Mouse (Mus musculus): ENCODE results near the gene Rnf181. TPM values are rescaled to one million over a fixed set of nuclear protein-coding genes. Genes with fewer than 3 reads are reported as not detected.

The Rnf181 gene
- 10 to 100 TPM; 70.4 to 73.7 TPM for total RNA-seq (2021)
- long read RNA-seq, experiment 1, transcript Rnf181-201 (5 exons, 1,434 nt), result major isoform, 59 of 100 reads
- long read RNA-seq, experiment 1, partial matches to known transcripts, result 5 of 100 reads
- long read RNA-seq, experiment 1, other reads (novel, unspliced or antisense), result 34 of 100 reads
- long read RNA-seq, experiment 2, transcript Rnf181-201 (5 exons, 1,434 nt), result major isoform, 49 of 89 reads
- long read RNA-seq, experiment 2, partial matches to known transcripts, result 8 of 89 reads
- long read RNA-seq, experiment 2, other reads (novel, unspliced or antisense), result 27 of 89 reads

GRCm38 (mm10) chr6:72366844-72367443, at the start of gene Rnf181:
TSS of gene Rnf181 (minus strand) at chr6:72366956.
- intact Hi-C loops (cut with DNase I), result no loop called here

DNA sequence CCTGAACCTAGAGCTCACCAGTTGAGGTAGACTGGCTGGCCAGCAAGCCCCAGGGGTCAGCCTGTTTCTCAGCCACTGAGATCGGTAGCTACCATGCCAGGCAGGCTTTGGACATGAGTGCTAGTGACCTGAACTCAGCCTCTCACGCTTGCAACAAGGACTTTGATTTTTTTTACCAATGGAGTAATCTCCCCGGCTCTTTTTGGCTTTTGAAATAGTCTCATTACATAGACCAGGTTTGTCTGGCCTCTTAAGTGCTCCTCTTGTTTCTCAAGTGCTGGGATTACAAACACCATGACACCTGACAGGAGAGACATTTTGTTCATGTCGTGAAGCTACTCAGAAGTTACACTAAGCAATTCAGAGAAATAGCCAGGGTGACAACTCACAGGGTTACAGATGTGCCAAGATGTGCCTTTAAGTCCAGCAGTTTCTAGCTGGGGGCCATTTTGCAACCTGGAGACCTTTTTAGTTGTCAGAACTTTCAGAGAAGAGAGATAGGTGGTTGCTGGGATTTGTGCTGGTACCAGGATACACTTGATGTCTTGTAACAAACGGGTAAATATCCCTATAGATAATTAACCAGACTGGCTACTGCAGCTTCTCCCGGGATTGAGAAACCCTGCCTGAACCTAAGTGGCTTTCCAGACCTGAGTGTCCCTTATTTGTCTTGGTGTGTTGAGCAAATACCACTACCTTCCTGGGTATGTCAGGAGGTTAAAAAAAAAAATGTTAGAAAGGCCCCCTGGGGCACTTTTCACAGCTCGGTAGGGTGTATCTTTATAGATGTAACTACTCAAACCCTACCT, 49.4 kb upstream of the Rnf181 start:
- intact Hi-C loops (cut with DNase I), result no loop called here

More at GRCm38 (mm10) chr6:72366844-72367443, at the start of gene Rnf181:
- no peak for DNase-seq (ENCODE audit: low spot score in 2 of 2)

GRCm38 (mm10) chr6:72415181-72415580, 48.4 kb upstream of the Rnf181 start:
- intact Hi-C loops (cut with DNase I), result no loop called here

More for the DNA sequence above, 49.4 kb upstream of the Rnf181 start:
- DNase-seq (ENCODE audit: low spot score in 2 of 2), result no peak

GRCm38 (mm10) chr6:72414076-72414756, 47.5 kb upstream of the Rnf181 start, which contains the start of gene Ggcx:
TSS of gene Ggcx (plus strand) at chr6:72414308.
- intact Hi-C loops (cut with DNase I), result no loop called here
- DNase-seq (ENCODE audit: low spot score in 2 of 2), result peak; percentile 90 to 91

More at GRCm38 (mm10) chr6:72415181-72415580, 48.4 kb upstream of the Rnf181 start:
- DNase-seq (ENCODE audit: low spot score in 2 of 2), result no peak

DNA sequence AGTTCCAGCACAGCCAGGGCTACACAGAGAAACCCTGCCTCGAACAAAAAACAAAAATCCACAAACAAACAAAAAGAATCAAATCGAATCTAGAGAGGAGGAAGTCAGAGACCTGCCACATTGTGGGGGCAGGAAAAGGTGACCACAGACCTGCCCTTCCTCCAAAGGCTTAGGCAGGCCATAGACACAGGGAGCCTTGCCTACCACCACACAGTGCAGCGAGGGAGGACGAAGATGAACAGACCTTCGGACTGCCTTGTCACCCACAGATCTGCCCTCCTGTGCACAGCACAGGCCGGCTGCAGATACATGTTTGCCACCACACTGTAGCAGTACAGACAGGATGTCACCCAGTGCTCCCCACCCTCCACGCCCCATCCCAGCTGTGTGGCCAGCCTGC, 43.8 kb upstream of the Rnf181 start:
- intact Hi-C loops (cut with DNase I), result no loop called here
- DNase-seq (ENCODE audit: low spot score in 2 of 2), result no peak

DNA sequence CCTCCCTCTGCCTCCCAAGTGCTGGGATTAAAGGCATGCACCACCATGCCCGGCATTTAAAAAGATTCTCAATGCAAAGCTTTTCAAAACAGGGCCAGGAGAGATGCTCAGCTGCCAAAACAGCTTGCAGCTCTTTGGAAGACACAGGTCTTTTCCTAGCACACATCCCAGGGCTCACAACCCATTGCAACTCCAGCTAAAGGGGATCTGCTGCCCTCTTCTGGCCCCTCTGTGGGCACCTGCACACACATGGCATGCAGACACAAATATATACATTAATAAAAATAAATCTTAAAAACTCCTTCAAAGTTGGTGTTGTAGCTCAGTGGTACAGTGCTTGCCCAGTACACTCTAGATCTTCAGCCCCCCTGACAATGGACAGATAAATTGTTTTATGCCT, 43.2 kb upstream of the Rnf181 start:
- DNase-seq (ENCODE audit: low spot score in 2 of 2), result no peak
- intact Hi-C loops (cut with DNase I), result no loop called here

- intact Hi-C loops (cut with DNase I), result loop anchor here (5.0 kb wide), 2 partner anchors 47 to 222 kb away; no protein-coding TSS in a partner anchor
- peak; percentile 76 to 86 for DNase-seq (ENCODE audit: low spot score in 2 of 2)
Observed at GRCm38 (mm10) chr6:72409567-72409966, 42.8 kb upstream of the Rnf181 start.

- DNase-seq (ENCODE audit: low spot score in 2 of 2), result peak; percentile 87 to 91
Observed at GRCm38 (mm10) chr6:72407119-72407518, 40.4 kb upstream of the Rnf181 start.

DNA sequence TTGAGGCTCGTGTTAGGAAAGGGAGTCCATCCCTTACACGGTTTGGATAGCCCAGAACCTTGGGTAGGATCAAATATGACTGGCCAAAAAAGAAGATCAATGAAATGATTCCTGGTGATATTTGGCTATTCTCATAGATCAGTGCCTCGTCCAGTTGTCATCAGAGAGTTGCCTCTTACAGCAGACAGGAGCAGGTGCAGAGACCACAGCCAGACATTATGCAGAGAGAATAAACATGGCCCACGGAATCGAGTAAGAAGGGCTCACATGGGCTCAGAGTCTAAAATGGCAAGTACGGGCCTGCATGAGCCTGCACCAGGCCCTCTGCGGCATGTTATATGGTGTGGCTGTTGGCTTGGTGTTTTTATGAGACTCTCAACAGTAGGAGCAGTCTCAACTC, 38.6 kb upstream of the Rnf181 start:
- DNase-seq (ENCODE audit: low spot score in 2 of 2), result no peak
- intact Hi-C loops (cut with DNase I), result loop anchor here (5.0 kb wide), 2 partner anchors 43 to 218 kb away; no protein-coding TSS in a partner anchor

More at GRCm38 (mm10) chr6:72407119-72407518, 40.4 kb upstream of the Rnf181 start:
- intact Hi-C loops (cut with DNase I), result loop anchor here (5.0 kb wide), 2 partner anchors 45 to 220 kb away; no protein-coding TSS in a partner anchor

GRCm38 (mm10) chr6:72401875-72402274, 35.1 kb upstream of the Rnf181 start:
- DNase-seq (ENCODE audit: low spot score in 2 of 2), result peak; percentile 76 to 77
- intact Hi-C loops (cut with DNase I), result no loop called here

DNA sequence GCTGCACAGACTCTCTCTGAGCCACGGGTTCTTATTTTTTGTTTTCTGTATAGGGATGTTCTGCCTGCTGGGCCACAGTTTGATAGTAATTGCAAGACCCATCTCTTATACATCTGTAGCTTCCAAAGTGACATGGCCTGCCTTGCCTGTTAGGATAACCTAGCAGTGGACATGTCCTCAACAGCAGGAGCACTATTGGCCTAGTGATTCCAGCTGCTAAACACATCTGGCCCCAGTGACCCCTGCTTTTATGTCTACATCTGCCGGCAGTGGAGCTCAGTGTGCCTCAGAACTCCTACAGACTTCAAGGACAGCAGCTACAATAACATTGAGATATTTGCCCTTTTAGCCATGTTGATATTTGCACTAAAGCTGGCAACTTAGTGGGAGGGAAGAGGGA, 33.2 kb upstream of the Rnf181 start:
- intact Hi-C loops (cut with DNase I), result no loop called here
- no peak for DNase-seq (ENCODE audit: low spot score in 2 of 2)

DNA sequence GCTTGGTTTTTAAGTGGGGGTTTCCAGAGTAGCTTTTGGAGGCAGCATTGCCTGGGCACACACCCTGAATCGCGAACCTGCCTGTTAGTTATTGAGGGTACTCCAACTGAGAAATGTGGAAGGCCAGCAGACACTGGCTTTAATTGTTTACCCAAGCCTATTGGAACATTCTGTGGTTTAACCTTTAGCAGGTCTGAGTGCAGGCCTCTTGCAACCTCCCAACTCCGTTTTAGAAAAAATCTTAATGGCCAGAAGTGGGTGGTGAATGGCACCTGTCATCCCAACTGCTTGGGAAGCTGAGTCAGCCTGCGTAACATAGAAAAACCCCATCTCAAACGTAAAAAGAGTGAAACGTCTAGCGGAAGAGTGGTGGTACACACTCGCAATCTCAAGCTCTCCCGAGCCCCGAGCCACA, 30.1 kb upstream of the Rnf181 start:
- intact Hi-C loops (cut with DNase I), result no loop called here

GRCm38 (mm10) chr6:72392341-72392740, 25.6 kb upstream of the Rnf181 start:
- intact Hi-C loops (cut with DNase I), result no loop called here
- no peak for DNase-seq (ENCODE audit: low spot score in 2 of 2)

More for the DNA sequence above, 30.1 kb upstream of the Rnf181 start:
- DNase-seq (ENCODE audit: low spot score in 2 of 2), result no peak

- intact Hi-C loops (cut with DNase I), result no loop called here
- DNase-seq (ENCODE audit: low spot score in 2 of 2), result no peak
Observed at GRCm38 (mm10) chr6:72390795-72391521, 24.2 kb upstream of the Rnf181 start.

DNA sequence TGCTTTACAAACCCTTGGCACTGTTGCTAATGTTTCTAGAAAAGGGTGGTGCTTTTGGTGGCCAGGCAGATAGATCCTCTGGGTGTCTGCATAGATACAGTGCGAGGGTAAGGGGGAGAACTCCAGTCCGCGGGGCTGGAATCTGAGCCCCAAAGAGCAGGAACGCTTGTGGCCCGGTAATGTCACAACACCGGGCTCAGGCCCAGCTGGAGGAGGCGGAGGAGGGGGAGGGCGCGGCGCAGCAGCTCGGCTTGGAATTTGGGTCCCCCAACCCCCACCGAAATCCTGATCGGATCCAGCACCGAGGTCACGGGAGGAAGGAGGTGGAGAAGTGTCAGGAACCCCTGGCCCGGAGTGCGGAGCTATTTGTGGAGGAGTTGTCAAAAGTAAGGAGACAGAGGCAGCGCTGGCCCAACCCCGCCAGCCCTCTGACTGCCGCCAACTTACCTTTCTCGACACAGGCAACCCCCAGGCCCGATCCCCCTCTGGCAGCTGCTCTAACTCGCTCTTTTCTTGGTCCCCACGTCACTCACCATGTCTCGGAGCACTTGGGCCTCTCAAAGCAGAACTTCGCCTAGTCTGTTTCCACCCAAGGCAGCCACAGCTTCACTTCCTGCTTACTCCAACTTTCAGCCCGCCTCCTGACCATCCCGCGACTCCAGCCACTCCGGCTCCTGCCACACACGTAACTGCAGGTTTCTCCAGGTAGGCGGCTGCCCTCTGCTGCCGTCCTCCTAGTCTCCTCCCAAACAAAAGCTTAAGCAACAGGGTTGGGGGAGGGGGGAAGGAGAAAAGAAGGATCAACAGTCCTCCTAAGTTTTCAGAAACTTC, 23.4 kb upstream of the Rnf181 start, which contains the start of gene Vamp8:
TSS of gene Vamp8 (minus strand) at position 763 of the 831 bp plus-strand sequence.
- intact Hi-C loops (cut with DNase I), result no loop called here

GRCm38 (mm10) chr6:72389471-72389940, 22.8 kb upstream of the Rnf181 start:
- no peak for DNase-seq (ENCODE audit: low spot score in 2 of 2)

More for the DNA sequence above, 23.4 kb upstream of the Rnf181 start, which contains the start of gene Vamp8:
- DNase-seq (ENCODE audit: low spot score in 2 of 2), result peak; percentile 23 to 34

DNA sequence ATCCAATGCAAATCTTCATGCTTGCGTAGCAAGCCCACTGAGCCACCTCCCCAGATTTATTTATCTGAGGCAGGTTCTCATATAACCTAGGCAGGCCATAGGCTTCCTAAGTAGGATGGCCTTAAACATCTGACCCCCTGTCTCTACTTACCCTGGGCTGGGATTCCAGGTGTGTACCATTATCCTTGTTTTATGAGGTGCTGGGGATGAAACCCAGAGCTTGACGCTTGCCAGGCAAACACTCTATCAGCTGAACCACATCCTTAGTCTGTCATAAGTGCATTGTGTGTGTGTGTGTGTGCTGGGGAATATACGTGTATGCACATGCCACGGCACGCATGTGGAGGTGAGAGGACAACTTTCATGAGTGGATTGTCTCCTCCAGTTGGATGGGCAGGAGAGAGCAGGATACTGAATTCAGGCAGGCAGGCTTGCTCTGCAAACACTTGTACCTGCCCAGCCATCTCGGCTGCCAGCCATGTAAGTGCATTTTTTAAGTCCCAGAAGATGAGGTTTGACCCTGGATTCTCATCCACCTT, 22.1 kb upstream of the Rnf181 start:
- intact Hi-C loops (cut with DNase I), result no loop called here
- DNase-seq (ENCODE audit: low spot score in 2 of 2), result no peak

More at GRCm38 (mm10) chr6:72389471-72389940, 22.8 kb upstream of the Rnf181 start:
- intact Hi-C loops (cut with DNase I), result no loop called here
